Comparison of ENCODE assay signal across 11 mouse cellular contexts in genomic region chr4:59818498-59818897, GRCm38 (mm10). TPM values are rescaled to one million over a fixed set of nuclear protein-coding genes. Genes with fewer than 3 reads are reported as not detected.
DNase-seq lines count a peak whose midpoint lies in the region; ATAC-seq and TF ChIP-seq lines count a peak whose summit lies in the region.
"Had no signal": no experiment of that assay in that cellular context is flagged by ENCODE, and none has a peak within 500 bp of the region (broad histone marks: within the 10 kb centered on the region; RNA-seq: fewer than 3 reads in every experiment).

No protein-coding gene starts in this region.

- no peak overlapping the region for H3K4me2 ChIP-seq in forebrain, postnatal 0 days (ENCODE audit: low read depth)
- no peak overlapping the region for H3K4me2 ChIP-seq in stomach, embryonic 14.5 days (replicated peaks; ENCODE audit: low read depth, low read length)
- H3K4me2 ChIP-seq in stomach, postnatal 0 days (replicated peaks; ENCODE audit: low read depth): no peak overlapping the region

- no peaks in the 10 kb centered on the region for H3K27me3 ChIP-seq in forebrain, embryonic 10.5 days (ENCODE audit: poor library complexity, severe bottlenecking)
- H3K27me3 ChIP-seq in forebrain, postnatal 0 days (ENCODE audit: insufficient read depth, low read length): no peaks in the 10 kb centered on the region
- H3K27me3 ChIP-seq in stomach, embryonic 14.5 days (ENCODE audit: control insufficient read depth, insufficient read depth, low read length): no peaks in the 10 kb centered on the region
- H3K27me3 ChIP-seq in stomach, postnatal 0 days (ENCODE audit: control insufficient read depth, insufficient read depth, low read length): no peaks in the 10 kb centered on the region
- no peaks in the 10 kb centered on the region for H3K27me3 ChIP-seq in embryonic facial prominence, embryonic 10.5 days (replicated peaks; ENCODE audit: low read depth, poor library complexity, severe bottlenecking)

- no peaks in the 10 kb centered on the region for H3K9me3 ChIP-seq in forebrain, embryonic 10.5 days
- H3K9me3 ChIP-seq in forebrain, postnatal 0 days (ENCODE audit: low read length): no peaks in the 10 kb centered on the region
- H3K9me3 ChIP-seq in stomach, embryonic 14.5 days (ENCODE audit: control insufficient read depth, low read depth, low read length): no peaks in the 10 kb centered on the region
- H3K9me3 ChIP-seq in stomach, postnatal 0 days (ENCODE audit: control insufficient read depth, low read length): no peaks in the 10 kb centered on the region
- H3K9me3 ChIP-seq in embryonic facial prominence, embryonic 10.5 days: no peaks in the 10 kb centered on the region

- H3K27ac ChIP-seq in forebrain, embryonic 10.5 days: peak overlapping the region; percentile 80
- no peak overlapping the region for H3K27ac ChIP-seq in forebrain, postnatal 0 days (ENCODE audit: low read depth, low read length)
- H3K27ac ChIP-seq in left cerebral cortex, adult 2 months: peak overlapping the region; percentile 44
- peak overlapping the region; percentile 10; the same call in 1 of the 2 replicates for H3K27ac ChIP-seq in stomach, embryonic 14.5 days (ENCODE audit: low read length)
- H3K27ac ChIP-seq in stomach, postnatal 0 days (replicated peaks): no peak overlapping the region
- peak overlapping the region; percentile 79 for H3K27ac ChIP-seq in olfactory bulb, adult 2 months (ENCODE audit: insufficient read depth, low read depth, low read length)
- no peak overlapping the region for H3K27ac ChIP-seq in embryonic facial prominence, embryonic 10.5 days (replicated peaks)

- intact Hi-C loops in left cerebral cortex, adult 2 months (cut with DNase I): no loop called here

- TF ChIP-seq CTCF in forebrain, postnatal 0 days (IDR thresholded peaks at IDR 0.05; ENCODE audit: low read depth): no peak
- TF ChIP-seq CTCF in left cerebral cortex, adult 2 months (IDR thresholded peaks at IDR 0.05): no peak
- no peak for TF ChIP-seq CTCF in stomach, postnatal 0 days (IDR thresholded peaks at IDR 0.05; ENCODE audit: low read depth)
- no peak for TF ChIP-seq CTCF in olfactory bulb, adult 2 months (IDR thresholded peaks at IDR 0.05; ENCODE audit: insufficient read depth, low read depth, low read length)

- no peak for DNase-seq in forebrain, embryonic 10.5 days (ENCODE audit: extremely low spot score, low spot score)
- no peak for DNase-seq in forebrain, postnatal 0 days
- DNase-seq in left cerebral cortex, adult 2 months (ENCODE audit: extremely low spot score in 1 of 2, low spot score in 2 of 2): peak in 1 of 2 experiments; percentile 41
- DNase-seq in left cerebral cortex, adult 8-10 months (ENCODE audit: low spot score in 2 of 2): no peak
- DNase-seq in stomach, postnatal 0 days (ENCODE audit: low spot score): no peak
- no peak for DNase-seq in embryonic facial prominence, embryonic 10.5 days (ENCODE audit: low spot score)
- DNase-seq: adrenal gland, postnatal 25 days; heart, adult 11 months had no signal

- ATAC-seq in forebrain, postnatal 0 days: no peak
- ATAC-seq in stomach, embryonic 14.5 days (ENCODE audit: insufficient number of reproducible peaks, insufficient read depth, low FRiP score, low read depth): no peak
- no peak for ATAC-seq in stomach, postnatal 0 days (ENCODE audit: low FRiP score, low TSS enrichment)

- no peak for TF ChIP-seq POLR2A in olfactory bulb, adult 2 months (IDR thresholded peaks at IDR 0.05; ENCODE audit: insufficient read depth, low read depth, low read length)

- 78% methylated on average over 10 of the region's 10 CpGs for WGBS in forebrain, embryonic 10.5 days
- 56% methylated on average over 10 of the region's 10 CpGs for WGBS in forebrain, postnatal 0 days
- WGBS in stomach, embryonic 14.5 days: 80% methylated on average over 10 of the region's 10 CpGs
- 77% methylated on average over 10 of the region's 10 CpGs for WGBS in stomach, postnatal 0 days
- WGBS in olfactory bulb, adult 2 months: 41% methylated on average over 10 of the region's 10 CpGs
- 85% methylated on average over 10 of the region's 10 CpGs for WGBS in embryonic facial prominence, embryonic 10.5 days

- H3K36me3 ChIP-seq in forebrain, embryonic 10.5 days (replicated peaks): no peaks in the 10 kb centered on the region
- no peaks in the 10 kb centered on the region for H3K36me3 ChIP-seq in forebrain, postnatal 0 days (ENCODE audit: insufficient read depth)
- no peaks in the 10 kb centered on the region for H3K36me3 ChIP-seq in stomach, embryonic 14.5 days (ENCODE audit: control insufficient read depth, insufficient read depth, low read length)
- no peaks in the 10 kb centered on the region for H3K36me3 ChIP-seq in stomach, postnatal 0 days (ENCODE audit: control insufficient read depth, insufficient read depth, low read length)
- H3K36me3 ChIP-seq in embryonic facial prominence, embryonic 10.5 days (replicated peaks): no peaks in the 10 kb centered on the region

- H3K4me1 ChIP-seq in forebrain, embryonic 10.5 days: peaks cover 54% of the 10 kb centered on the region
- no peaks in the 10 kb centered on the region; the same call in 1 of the 2 replicates for H3K4me1 ChIP-seq in forebrain, postnatal 0 days (ENCODE audit: insufficient read depth)
- peaks cover 7% of the 10 kb centered on the region; the same call in 1 of the 2 replicates for H3K4me1 ChIP-seq in stomach, embryonic 14.5 days (ENCODE audit: control insufficient read depth, insufficient read depth, low read length)
- no peaks in the 10 kb centered on the region for H3K4me1 ChIP-seq in stomach, postnatal 0 days (replicated peaks; ENCODE audit: control insufficient read depth, insufficient read depth)
- H3K4me1 ChIP-seq in olfactory bulb, adult 2 months (ENCODE audit: control insufficient read depth, insufficient read depth, low read length): peaks cover 34% of the 10 kb centered on the region
- H3K4me1 ChIP-seq in embryonic facial prominence, embryonic 10.5 days: peaks cover 40% of the 10 kb centered on the region

- no peak for TF ChIP-seq EP300 in stomach, postnatal 0 days (optimal IDR thresholded peaks at IDR 0.05)

- H3K9ac ChIP-seq in forebrain, postnatal 0 days: no peak overlapping the region
- no peak overlapping the region for H3K9ac ChIP-seq in stomach, embryonic 14.5 days (replicated peaks; ENCODE audit: low read depth, low read length)
- no peak overlapping the region for H3K9ac ChIP-seq in stomach, postnatal 0 days (ENCODE audit: low read length)

- no peak overlapping the region for H3K4me3 ChIP-seq in forebrain, embryonic 10.5 days
- H3K4me3 ChIP-seq in forebrain, postnatal 0 days (ENCODE audit: low read depth, low read length): no peak overlapping the region
- no peak overlapping the region for H3K4me3 ChIP-seq in left cerebral cortex, adult 2 months
- no peak overlapping the region for H3K4me3 ChIP-seq in stomach, embryonic 14.5 days (ENCODE audit: low read depth, low read length)
- H3K4me3 ChIP-seq in stomach, postnatal 0 days (ENCODE audit: low read depth, low read length): no peak overlapping the region
- H3K4me3 ChIP-seq in olfactory bulb, adult 2 months (ENCODE audit: insufficient read depth, low read depth, low read length): no peak overlapping the region
- no peak overlapping the region for H3K4me3 ChIP-seq in embryonic facial prominence, embryonic 10.5 days
- H3K4me3 ChIP-seq: erythroblast, embryonic 14.5 days had no signal

RNA-seq across cellular contexts. Expression of gene Snx30, which starts 12.9 kb away (rescaled TPM):
- 5.7 and 5.8 TPM in 2 replicates for polyA plus RNA-seq in forebrain, embryonic 10.5 days (2016; fragmentation: Nextera tagmentation; extraction: Ambion mirVana)
- total RNA-seq in forebrain, postnatal 0 days (2014; rRNA removed): 22.7 and 31.4 TPM in 2 replicates
- 9.8 and 16.9 TPM in 2 replicates for polyA plus RNA-seq in forebrain, postnatal 0 days (2015; fragmentation: Nextera tagmentation; extraction: Ambion mirVana)
- 10 to 100 TPM; 33.4 to 37.2 TPM for total RNA-seq in left cerebral cortex, adult 2 months (2021)
- total RNA-seq in left cerebral cortex, adult 8-10 months (2022): 10 to 100 TPM; 29.5 to 41.8 (median 34.9) TPM
- polyA plus RNA-seq in stomach, embryonic 14.5 days (2014; fragmentation: Nextera tagmentation; extraction: Ambion mirVana): 8.9 and 10.8 TPM in 2 replicates
- 3.0 and 3.5 TPM in 2 replicates for polyA plus RNA-seq in stomach, postnatal 0 days (2015; fragmentation: Nextera tagmentation; extraction: Ambion mirVana)
- polyA plus RNA-seq in olfactory bulb, adult 2 months (2012; ENCODE audit: insufficient read depth, insufficient read length, low replicate concordance, missing spikeins): not detected in 2 replicates
- 6.4 and 7.9 TPM in 2 replicates for polyA plus RNA-seq in embryonic facial prominence, embryonic 10.5 days (2016; fragmentation: Nextera tagmentation; extraction: Ambion mirVana)

RNA-seq across cellular contexts. Expression of gene Inip, which starts 17.1 kb away (rescaled TPM):
- 102 and 111 TPM in 2 replicates for polyA plus RNA-seq in forebrain, embryonic 10.5 days (2016; fragmentation: Nextera tagmentation; extraction: Ambion mirVana)
- total RNA-seq in forebrain, postnatal 0 days (2014; rRNA removed): 31.3 and 34.1 TPM in 2 replicates
- 39.2 and 43.2 TPM in 2 replicates for polyA plus RNA-seq in forebrain, postnatal 0 days (2015; fragmentation: Nextera tagmentation; extraction: Ambion mirVana)
- total RNA-seq in left cerebral cortex, adult 2 months (2021): 10 to 100 TPM; 22.3 to 23.1 TPM
- total RNA-seq in left cerebral cortex, adult 8-10 months (2022): 10 to 100 TPM; 20.3 to 22.3 (median 21.0) TPM
- 55.4 and 57.6 TPM in 2 replicates for polyA plus RNA-seq in stomach, embryonic 14.5 days (2014; fragmentation: Nextera tagmentation; extraction: Ambion mirVana)
- 22.2 and 23.5 TPM in 2 replicates for polyA plus RNA-seq in stomach, postnatal 0 days (2015; fragmentation: Nextera tagmentation; extraction: Ambion mirVana)
- polyA plus RNA-seq in olfactory bulb, adult 2 months (2012; ENCODE audit: insufficient read depth, insufficient read length, low replicate concordance, missing spikeins): not detected in 2 replicates
- polyA plus RNA-seq in embryonic facial prominence, embryonic 10.5 days (2016; fragmentation: Nextera tagmentation; extraction: Ambion mirVana): 91.2 and 92.7 TPM in 2 replicates

Comparison
In these comparisons a context has a peak if more than half of its experiments do, and no peak if none do; other contexts are left out.
1. H3K27ac ChIP-seq: peak in forebrain, embryonic 10.5 days (single experiment), left cerebral cortex, adult 2 months (single experiment), stomach, embryonic 14.5 days (single experiment) and olfactory bulb, adult 2 months (single experiment); none in forebrain, postnatal 0 days (single experiment), stomach, postnatal 0 days (single experiment) and embryonic facial prominence, embryonic 10.5 days (single experiment).